Mouse (Mus musculus): ENCODE results near the gene Fshr. TPM values are rescaled to one million over a fixed set of nuclear protein-coding genes. Genes with fewer than 3 reads are reported as not detected.

Fshr gene
- polyA plus RNA-seq, 1 experiment from 2014 or later: not detected

DNA sequence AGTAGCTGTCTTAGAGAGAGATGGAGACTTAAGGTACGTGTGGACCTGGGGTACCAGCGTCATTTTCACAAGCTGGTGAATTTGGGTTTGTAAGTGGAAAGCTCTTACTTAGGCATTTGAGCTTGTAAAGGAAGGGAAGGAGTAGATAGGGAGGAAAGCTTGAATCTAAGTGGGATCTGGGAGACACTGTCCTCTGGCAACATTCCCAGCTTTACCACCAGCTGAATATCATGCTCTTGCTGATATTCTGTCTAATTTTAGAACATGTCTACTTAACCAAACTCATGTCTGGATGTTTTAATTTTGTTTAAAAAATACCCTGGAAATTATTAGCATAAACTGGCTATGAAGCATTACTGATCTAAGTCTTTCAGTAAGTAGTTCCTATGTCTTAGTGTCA, 151.4 kb downstream of the Fshr start:
- Histone ChIP-seq H3K27ac (ENCODE audit: low read length) (no peak overlapping the region), H3K4me3 (ENCODE audit: low read depth, low read length) (no peak overlapping the region), H3K9me3 (replicated peaks; ENCODE audit: control insufficient read depth, low read length) (no peaks in the 10 kb centered on the region), H3K4me2 (ENCODE audit: low read depth, low read length) (no peak overlapping the region), H3K27me3 (ENCODE audit: control insufficient read depth, insufficient read depth, low read depth, low read length) (no peaks in the 10 kb centered on the region), H3K36me3 (ENCODE audit: control insufficient read depth, insufficient read depth) (no peaks in the 10 kb centered on the region), H3K4me1 (ENCODE audit: control insufficient read depth, low read depth, low read length) (no peaks in the 10 kb centered on the region), H3K9ac (ENCODE audit: low read depth, low read length) (no peak overlapping the region)
- WGBS (ENCODE audit: insufficient replicate concordance): 63% methylated on average over 2 of the region's 2 CpGs
- ATAC-seq (ENCODE audit: low read depth): no peak

DNA sequence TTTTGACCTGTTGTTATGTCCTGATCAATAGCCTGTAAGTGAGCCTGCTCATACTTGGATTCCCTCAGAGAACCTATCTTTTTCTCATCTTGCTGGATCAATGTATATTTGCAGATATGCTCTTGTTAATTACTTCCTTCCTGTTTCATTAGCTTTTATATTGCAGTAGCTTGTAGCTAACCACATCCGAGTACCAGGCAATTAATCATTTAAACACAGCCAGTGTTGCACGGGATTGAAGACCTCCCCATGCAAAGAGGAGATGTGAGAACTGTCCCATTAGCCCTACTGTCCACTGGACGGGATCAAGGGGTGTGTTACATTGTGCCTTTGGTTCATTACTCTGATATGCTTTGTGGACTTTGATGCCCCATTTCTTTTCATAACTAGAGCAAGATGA, 154.5 kb downstream of the Fshr start:
- no peaks in the 10 kb centered on the region for H3K27me3 ChIP-seq (ENCODE audit: control insufficient read depth, insufficient read depth, low read depth, low read length)
- H3K36me3 ChIP-seq (ENCODE audit: control insufficient read depth, insufficient read depth): no peaks in the 10 kb centered on the region
- no peaks in the 10 kb centered on the region for H3K9me3 ChIP-seq (replicated peaks; ENCODE audit: control insufficient read depth, low read length)
- 17% methylated on average over 3 of the region's 3 CpGs for whole genome bisulfite sequencing (ENCODE audit: insufficient replicate concordance)
- no peak for ATAC-seq (ENCODE audit: low read depth)
- H3K4me1 ChIP-seq (ENCODE audit: control insufficient read depth, low read depth, low read length): no peaks in the 10 kb centered on the region
- H3K27ac ChIP-seq (ENCODE audit: low read length): no peak overlapping the region
- H3K4me2 ChIP-seq (ENCODE audit: low read depth, low read length): no peak overlapping the region
- H3K9ac ChIP-seq (ENCODE audit: low read depth, low read length): no peak overlapping the region
- H3K4me3 ChIP-seq (ENCODE audit: low read depth, low read length): no peak overlapping the region

DNA sequence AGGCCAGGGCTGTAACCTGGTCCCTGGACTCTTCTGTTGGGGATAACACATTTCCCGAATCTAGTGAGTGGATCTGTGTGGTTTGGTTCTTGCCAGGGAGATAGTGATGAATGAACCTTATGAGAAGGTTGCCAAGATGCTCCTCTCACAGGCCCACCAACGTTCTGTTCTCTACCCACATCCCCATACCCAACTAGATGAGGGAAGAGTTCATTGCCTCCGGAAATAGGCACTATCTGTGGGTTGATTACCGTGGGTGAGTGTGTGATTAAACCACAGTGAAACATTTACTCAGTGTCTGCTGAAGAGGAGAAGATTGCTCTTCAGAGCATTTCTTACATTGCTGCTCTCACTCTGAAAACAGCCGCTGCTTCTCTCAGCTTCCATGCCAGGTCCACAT, 163.8 kb downstream of the Fshr start:
- no peak overlapping the region for H3K4me2 ChIP-seq (ENCODE audit: low read depth, low read length)
- no peaks in the 10 kb centered on the region for H3K36me3 ChIP-seq (ENCODE audit: control insufficient read depth, insufficient read depth)
- H3K9me3 ChIP-seq (replicated peaks; ENCODE audit: control insufficient read depth, low read length): no peaks in the 10 kb centered on the region
- H3K27ac ChIP-seq (ENCODE audit: low read length): no peak overlapping the region
- no peak overlapping the region for H3K4me3 ChIP-seq (ENCODE audit: low read depth, low read length)
- no peak for ATAC-seq (ENCODE audit: low read depth)
- no peak overlapping the region for H3K9ac ChIP-seq (ENCODE audit: low read depth, low read length)
- 43% methylated on average over 5 of the region's 5 CpGs for whole genome bisulfite sequencing (ENCODE audit: insufficient replicate concordance)
- H3K27me3 ChIP-seq (ENCODE audit: control insufficient read depth, insufficient read depth, low read depth, low read length): no peaks in the 10 kb centered on the region
- H3K4me1 ChIP-seq (ENCODE audit: control insufficient read depth, low read depth, low read length): no peaks in the 10 kb centered on the region

DNA sequence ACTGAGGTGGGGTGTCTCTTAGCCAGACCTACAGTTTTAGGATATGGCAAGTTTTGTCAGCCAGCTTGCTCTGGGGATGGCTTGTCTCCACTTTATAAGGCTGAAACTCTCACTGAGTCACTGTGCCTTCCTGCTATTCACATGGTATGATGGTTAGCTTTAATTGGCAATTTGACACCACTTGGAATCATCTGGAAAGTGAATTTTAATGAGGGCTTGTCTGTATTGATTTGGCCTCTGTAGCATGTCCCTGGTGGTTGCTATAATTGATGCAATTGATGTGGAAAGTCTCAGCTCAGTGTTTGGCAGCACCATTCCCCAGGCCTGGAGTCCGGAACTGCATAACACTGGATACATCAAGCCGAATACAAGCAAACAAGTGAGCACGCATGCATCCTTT, 164.4 kb downstream of the Fshr start:
- ATAC-seq (ENCODE audit: low read depth): no peak
- no peaks in the 10 kb centered on the region for H3K27me3 ChIP-seq (ENCODE audit: control insufficient read depth, insufficient read depth, low read depth, low read length)
- H3K4me2 ChIP-seq (ENCODE audit: low read depth, low read length): no peak overlapping the region
- H3K4me1 ChIP-seq (ENCODE audit: control insufficient read depth, low read depth, low read length): no peaks in the 10 kb centered on the region
- H3K27ac ChIP-seq (ENCODE audit: low read length): no peak overlapping the region
- no peak overlapping the region for H3K9ac ChIP-seq (ENCODE audit: low read depth, low read length)
- no peaks in the 10 kb centered on the region for H3K36me3 ChIP-seq (ENCODE audit: control insufficient read depth, insufficient read depth)
- no peaks in the 10 kb centered on the region for H3K9me3 ChIP-seq (replicated peaks; ENCODE audit: control insufficient read depth, low read length)
- WGBS (ENCODE audit: insufficient replicate concordance): 67% methylated on average over 3 of the region's 3 CpGs
- H3K4me3 ChIP-seq (ENCODE audit: low read depth, low read length): no peak overlapping the region

DNA sequence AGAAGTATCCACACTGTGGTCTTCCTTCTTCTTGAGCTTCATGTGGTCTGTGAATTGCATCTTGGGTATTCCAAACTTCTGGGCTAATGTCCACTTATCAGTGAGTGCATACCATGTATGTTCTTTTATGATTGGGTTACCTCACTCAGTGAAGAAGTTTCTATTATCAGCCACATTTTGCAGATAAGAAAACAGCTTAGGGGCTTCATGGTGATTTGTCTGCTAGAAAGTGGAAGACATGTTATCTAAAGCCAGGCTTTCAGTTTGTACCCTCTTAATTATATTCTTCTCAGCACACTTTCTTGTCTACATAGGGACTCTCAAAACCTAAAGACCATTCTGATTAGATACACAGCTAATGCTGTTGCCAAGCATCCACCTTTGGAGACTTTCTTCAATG, 165.8 kb downstream of the Fshr start:
- Histone ChIP-seq H3K4me3 (ENCODE audit: low read depth, low read length) (no peak overlapping the region), H3K27ac (ENCODE audit: low read length) (no peak overlapping the region), H3K4me1 (ENCODE audit: control insufficient read depth, low read depth, low read length) (no peaks in the 10 kb centered on the region), H3K4me2 (ENCODE audit: low read depth, low read length) (no peak overlapping the region), H3K9me3 (replicated peaks; ENCODE audit: control insufficient read depth, low read length) (no peaks in the 10 kb centered on the region), H3K9ac (ENCODE audit: low read depth, low read length) (no peak overlapping the region), H3K36me3 (ENCODE audit: control insufficient read depth, insufficient read depth) (no peaks in the 10 kb centered on the region), H3K27me3 (ENCODE audit: control insufficient read depth, insufficient read depth, low read depth, low read length) (no peaks in the 10 kb centered on the region)
- ATAC-seq (ENCODE audit: low read depth): no peak

DNA sequence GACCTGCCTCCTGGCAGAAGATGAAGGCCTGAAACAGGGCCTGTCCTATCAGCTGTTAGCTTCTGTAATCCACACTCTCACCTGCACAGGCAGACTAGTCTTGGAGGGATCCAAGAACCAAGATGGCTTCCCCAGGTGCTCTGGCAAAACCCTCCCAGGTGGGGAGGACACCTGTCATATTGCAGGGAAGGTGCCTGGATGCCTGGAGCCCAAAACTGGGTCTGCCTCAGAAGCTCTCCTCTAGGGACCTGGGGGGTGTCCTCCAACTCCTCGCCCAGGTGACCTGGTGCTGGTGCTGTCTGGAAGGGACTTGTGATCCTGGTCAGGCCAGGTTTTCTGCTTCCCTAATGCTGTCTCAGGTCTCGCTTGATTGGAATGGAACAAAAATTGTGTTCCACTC, 167.5 kb downstream of the Fshr start:
- 58% methylated on average over 2 of the region's 2 CpGs for WGBS (ENCODE audit: insufficient replicate concordance)
- no peaks in the 10 kb centered on the region for H3K4me1 ChIP-seq (ENCODE audit: control insufficient read depth, low read depth, low read length)
- H3K9me3 ChIP-seq (replicated peaks; ENCODE audit: control insufficient read depth, low read length): no peaks in the 10 kb centered on the region
- ATAC-seq (ENCODE audit: low read depth): no peak
- H3K27me3 ChIP-seq (ENCODE audit: control insufficient read depth, insufficient read depth, low read depth, low read length): no peaks in the 10 kb centered on the region
- H3K9ac ChIP-seq (ENCODE audit: low read depth, low read length): no peak overlapping the region
- no peak overlapping the region for H3K27ac ChIP-seq (ENCODE audit: low read length)
- no peak overlapping the region for H3K4me3 ChIP-seq (ENCODE audit: low read depth, low read length)
- no peak overlapping the region for H3K4me2 ChIP-seq (ENCODE audit: low read depth, low read length)
- no peaks in the 10 kb centered on the region for H3K36me3 ChIP-seq (ENCODE audit: control insufficient read depth, insufficient read depth)

DNA sequence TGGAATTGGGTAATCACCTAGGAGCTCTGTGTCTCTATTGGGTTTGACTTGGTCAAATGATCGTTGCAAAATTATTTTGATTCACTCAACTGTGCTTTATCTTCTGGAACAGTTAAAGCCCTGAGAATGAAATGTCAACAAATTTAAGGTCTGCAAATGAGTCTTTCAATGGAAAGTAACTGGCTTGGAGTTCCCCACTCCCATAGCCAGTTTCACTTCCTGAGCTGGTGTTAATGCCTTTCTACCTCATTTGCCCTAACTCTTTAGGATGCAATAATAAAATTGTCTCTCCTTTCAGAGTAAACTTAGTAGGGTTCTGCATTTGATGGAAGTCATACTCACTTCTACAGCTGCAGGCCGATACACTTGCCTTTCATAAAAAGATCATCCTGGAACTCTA, 181.0 kb downstream of the Fshr start:
- Histone ChIP-seq H3K36me3 (ENCODE audit: control insufficient read depth, insufficient read depth) (no peaks in the 10 kb centered on the region), H3K9ac (ENCODE audit: low read depth, low read length) (no peak overlapping the region), H3K27ac (ENCODE audit: low read length) (no peak overlapping the region), H3K4me2 (ENCODE audit: low read depth, low read length) (no peak overlapping the region), H3K4me3 (ENCODE audit: low read depth, low read length) (no peak overlapping the region), H3K9me3 (replicated peaks; ENCODE audit: control insufficient read depth, low read length) (no peaks in the 10 kb centered on the region), H3K27me3 (ENCODE audit: control insufficient read depth, insufficient read depth, low read depth, low read length) (no peaks in the 10 kb centered on the region), H3K4me1 (ENCODE audit: control insufficient read depth, low read depth, low read length) (no peaks in the 10 kb centered on the region)
- ATAC-seq (ENCODE audit: low read depth): no peak
- WGBS (ENCODE audit: insufficient replicate concordance): 53% methylated on average over 2 of the region's 2 CpGs

DNA sequence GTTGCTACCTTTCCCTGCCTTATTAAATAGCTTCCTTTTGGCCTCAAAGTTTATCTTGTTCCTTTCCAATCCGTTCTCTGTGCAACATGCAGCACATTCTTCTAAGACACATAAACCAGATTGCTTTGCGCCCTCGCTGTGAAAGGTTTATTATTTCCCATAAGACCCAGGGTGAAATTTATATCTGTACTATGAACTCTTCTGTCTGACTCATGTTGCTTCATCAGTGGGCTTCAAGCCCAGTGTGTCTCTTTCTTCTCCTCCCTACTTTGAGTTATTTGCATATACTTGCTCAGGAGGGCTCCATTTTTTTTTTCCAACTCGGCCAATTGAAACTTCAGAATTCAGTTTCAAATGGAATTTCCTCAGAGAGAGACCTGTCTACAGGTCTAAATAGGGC, 183.5 kb downstream of the Fshr start:
- Histone ChIP-seq H3K36me3 (ENCODE audit: control insufficient read depth, insufficient read depth) (no peaks in the 10 kb centered on the region), H3K4me1 (ENCODE audit: control insufficient read depth, low read depth, low read length) (no peaks in the 10 kb centered on the region), H3K27ac (ENCODE audit: low read length) (no peak overlapping the region), H3K27me3 (ENCODE audit: control insufficient read depth, insufficient read depth, low read depth, low read length) (no peaks in the 10 kb centered on the region), H3K9me3 (replicated peaks; ENCODE audit: control insufficient read depth, low read length) (no peaks in the 10 kb centered on the region), H3K4me3 (ENCODE audit: low read depth, low read length) (no peak overlapping the region), H3K4me2 (ENCODE audit: low read depth, low read length) (no peak overlapping the region), H3K9ac (ENCODE audit: low read depth, low read length) (no peak overlapping the region)
- ATAC-seq (ENCODE audit: low read depth): no peak
- 68% methylated on average over 4 of the region's 4 CpGs for WGBS (ENCODE audit: insufficient replicate concordance)

DNA sequence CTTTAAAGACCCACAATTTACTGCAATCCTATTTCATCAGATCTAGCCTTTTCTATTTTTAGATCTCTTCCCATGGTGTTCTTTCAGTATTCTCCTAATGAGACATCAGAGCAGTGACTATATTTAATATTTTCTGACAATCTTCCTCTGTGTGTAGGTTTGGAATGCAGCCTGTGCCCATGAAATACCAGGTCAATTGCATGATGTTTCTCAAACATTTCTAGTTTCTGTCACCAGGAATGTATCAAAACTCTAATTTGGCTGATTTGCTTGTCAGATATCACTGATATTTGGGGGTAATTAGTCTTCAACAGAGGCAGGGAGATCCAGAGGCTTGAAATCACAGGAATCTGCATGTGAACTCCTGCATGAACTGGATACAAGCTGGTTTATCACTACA, 186.8 kb downstream of the Fshr start:
- H3K9me3 ChIP-seq (replicated peaks; ENCODE audit: control insufficient read depth, low read length): no peaks in the 10 kb centered on the region
- H3K4me2 ChIP-seq (ENCODE audit: low read depth, low read length): no peak overlapping the region
- ATAC-seq (ENCODE audit: low read depth): no peak
- no peak overlapping the region for H3K27ac ChIP-seq (ENCODE audit: low read length)
- H3K9ac ChIP-seq (ENCODE audit: low read depth, low read length): no peak overlapping the region
- H3K4me1 ChIP-seq (ENCODE audit: control insufficient read depth, low read depth, low read length): no peaks in the 10 kb centered on the region
- no peaks in the 10 kb centered on the region for H3K27me3 ChIP-seq (ENCODE audit: control insufficient read depth, insufficient read depth, low read depth, low read length)
- H3K4me3 ChIP-seq (ENCODE audit: low read depth, low read length): no peak overlapping the region
- no peaks in the 10 kb centered on the region for H3K36me3 ChIP-seq (ENCODE audit: control insufficient read depth, insufficient read depth)

DNA sequence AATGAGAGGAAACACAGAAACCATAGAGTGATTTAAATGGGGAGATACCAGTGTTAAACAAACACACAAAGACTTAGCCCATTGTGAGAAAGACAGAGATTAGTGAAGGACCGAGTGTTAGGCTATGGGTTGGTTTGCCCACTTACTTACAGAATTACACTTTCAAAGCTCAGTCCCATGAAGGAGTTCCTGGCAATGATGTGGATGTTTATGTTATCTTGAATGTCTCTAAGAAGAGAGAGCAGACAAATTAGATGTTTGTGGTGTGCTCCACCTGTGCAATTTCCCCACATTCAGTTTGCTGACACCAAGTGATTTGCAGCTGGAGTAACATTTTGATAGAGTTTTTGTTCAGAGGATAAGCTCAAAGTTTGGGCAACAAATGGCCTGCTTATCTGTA, 191.4 kb downstream of the Fshr start:
- Histone ChIP-seq H3K27ac (ENCODE audit: low read length) (no peak overlapping the region), H3K27me3 (ENCODE audit: control insufficient read depth, insufficient read depth, low read depth, low read length) (no peaks in the 10 kb centered on the region), H3K36me3 (ENCODE audit: control insufficient read depth, insufficient read depth) (no peaks in the 10 kb centered on the region), H3K4me2 (ENCODE audit: low read depth, low read length) (no peak overlapping the region), H3K9ac (ENCODE audit: low read depth, low read length) (no peak overlapping the region), H3K4me1 (ENCODE audit: control insufficient read depth, low read depth, low read length) (no peaks in the 10 kb centered on the region), H3K9me3 (replicated peaks; ENCODE audit: control insufficient read depth, low read length) (no peaks in the 10 kb centered on the region), H3K4me3 (ENCODE audit: low read depth, low read length) (no peak overlapping the region)
- ATAC-seq (ENCODE audit: low read depth): no peak
- WGBS (ENCODE audit: insufficient replicate concordance): 55% methylated on average over 1 of the region's 1 CpGs
